Mouse (Mus musculus): ENCODE results near the gene Hoxd3.

- TF ChIP-seq POLR2A (IDR thresholded peaks at IDR 0.05; ENCODE audit: control insufficient read depth in 1 of 2, insufficient read depth in 1 of 2, low read depth in 1 of 2, low read length in 2 of 2, poor library complexity in 1 of 2) (no peak), CTCF (IDR thresholded peaks at IDR 0.05 in 2 of 3, conservative IDR thresholded peaks at IDR 0.05 in 1 of 3; ENCODE audit: control insufficient read depth in 1 of 3, insufficient read depth in 1 of 3, low read depth in 2 of 3, low read length in 3 of 3, poor library complexity in 1 of 3, severe bottlenecking in 1 of 3) (no peak), GATA1 (IDR thresholded peaks at IDR 0.05; ENCODE audit: low read depth, low read length) (no peak), JUND (IDR thresholded peaks at IDR 0.05; ENCODE audit: low read depth, low read length) (no peak), CHD2 (IDR thresholded peaks at IDR 0.05; ENCODE audit: low read length) (no peak), EP300 (IDR thresholded peaks at IDR 0.05; ENCODE audit: low read depth in 1 of 2, low read length in 2 of 2) (no peak), MAX (IDR thresholded peaks at IDR 0.05; ENCODE audit: low read length) (no peak), SIN3A (IDR thresholded peaks at IDR 0.05; ENCODE audit: low read length) (no peak), ZC3H11A (IDR thresholded peaks at IDR 0.05; ENCODE audit: low read depth, low read length) (no peak), TAL1 (IDR thresholded peaks at IDR 0.05; ENCODE audit: low read length) (no peak)
Measured at GRCm38 (mm10) chr2:74684106-74684505, 27.6 kb upstream of the Hoxd3 start.
